Mouse (Mus musculus): ENCODE measurements around the gene Sec63.

Sec63 gene

GRCm38 (mm10) chr10:42760999-42761900, at the start of gene Sec63:
Gene Sec63, plus strand, starts transcription at chr10:42761496.
- DNase-seq (ENCODE audit: low read depth, low spot score), result peak; percentile 91

- DNase-seq (ENCODE audit: low read depth, low spot score), result no peak
Measured at GRCm38 (mm10) chr10:42714676-42715075, 46.6 kb upstream of the Sec63 start.

- DNase-seq (ENCODE audit: low read depth, low spot score), result no peak
Measured at GRCm38 (mm10) chr10:42715366-42716035, 45.8 kb upstream of the Sec63 start.

GRCm38 (mm10) chr10:42722116-42722515, 39.2 kb upstream of the Sec63 start:
- no peak for DNase-seq (ENCODE audit: low read depth, low spot score)

- DNase-seq (ENCODE audit: low read depth, low spot score), result no peak
Measured at GRCm38 (mm10) chr10:42723275-42724232, 37.7 kb upstream of the Sec63 start.

GRCm38 (mm10) chr10:42729607-42730006, 31.7 kb upstream of the Sec63 start:
- DNase-seq (ENCODE audit: low read depth, low spot score), result no peak

- DNase-seq (ENCODE audit: low read depth, low spot score), result no peak
Measured at GRCm38 (mm10) chr10:42734546-42735060, 26.7 kb upstream of the Sec63 start.

- no peak for DNase-seq (ENCODE audit: low read depth, low spot score)
Measured at GRCm38 (mm10) chr10:42751813-42752212, 9.5 kb upstream of the Sec63 start.

- no peak for DNase-seq (ENCODE audit: low read depth, low spot score)
Measured at GRCm38 (mm10) chr10:42754341-42754740, 7.0 kb upstream of the Sec63 start.

GRCm38 (mm10) chr10:42759741-42760140, 1.6 kb upstream of the Sec63 start:
- no peak for DNase-seq (ENCODE audit: low read depth, low spot score)

- DNase-seq (ENCODE audit: low read depth, low spot score), result no peak
Measured at GRCm38 (mm10) chr10:42760329-42760728, 967 bp upstream of the Sec63 start.

- peak; percentile 21 for DNase-seq (ENCODE audit: low read depth, low spot score)
Measured at GRCm38 (mm10) chr10:42761901-42762669, 789 bp downstream of the Sec63 start.

- peak; percentile 17 for DNase-seq (ENCODE audit: low read depth, low spot score)
Measured at GRCm38 (mm10) chr10:42762670-42763058, 1.4 kb downstream of the Sec63 start.

- no peak for DNase-seq (ENCODE audit: low read depth, low spot score)
Measured at GRCm38 (mm10) chr10:42763246-42763645, 1.9 kb downstream of the Sec63 start.

GRCm38 (mm10) chr10:42765344-42765743, 4.0 kb downstream of the Sec63 start:
- no peak for DNase-seq (ENCODE audit: low read depth, low spot score)

GRCm38 (mm10) chr10:42775450-42775849, 14.2 kb downstream of the Sec63 start:
- no peak for DNase-seq (ENCODE audit: low read depth, low spot score)

- no peak for DNase-seq (ENCODE audit: low read depth, low spot score)
Measured at GRCm38 (mm10) chr10:42780753-42781152, 19.5 kb downstream of the Sec63 start.

- DNase-seq (ENCODE audit: low read depth, low spot score), result no peak
Measured at GRCm38 (mm10) chr10:42781672-42782071, 20.4 kb downstream of the Sec63 start.

GRCm38 (mm10) chr10:42800922-42801321, 39.6 kb downstream of the Sec63 start:
- DNase-seq (ENCODE audit: low read depth, low spot score), result no peak

- no peak for DNase-seq (ENCODE audit: low read depth, low spot score)
Measured at GRCm38 (mm10) chr10:42825923-42826322, 64.6 kb downstream of the Sec63 start.

GRCm38 (mm10) chr10:42827155-42827554, 65.9 kb downstream of the Sec63 start:
- DNase-seq (ENCODE audit: low read depth, low spot score), result no peak

Measured in c-Kit-negative CD71-positive TER-119-positive erythroid progenitor cells, embryonic 14.5 days (primary cell).